Mouse (Mus musculus): ENCODE results near the gene Sprr1b. TPM values are rescaled to one million over a fixed set of nuclear protein-coding genes. Genes with fewer than 3 reads are reported as not detected.

Sprr1b gene
- polyA plus RNA-seq, 1 experiment from 2014 or later: not detected

- 86% methylated on average over 2 of the region's 2 CpGs for WGBS
- Histone ChIP-seq H3K9me3 (replicated peaks) (no peaks in the 10 kb centered on the region), H3K4me3 (no peak within 1 kb of the TSS), H3K4me1 (no peaks in the 10 kb centered on the region), H3K9ac (no peak within 1 kb of the TSS), H3K4me2 (no peak within 1 kb of the TSS), H3K36me3 (ENCODE audit: poor library complexity, severe bottlenecking) (no peaks in the 10 kb centered on the region), H3K27ac (no peak within 1 kb of the TSS), H3K27me3 (no peaks in the 10 kb centered on the region)
- ATAC-seq: no peak
Observed at GRCm38 (mm10) chr3:92407691-92408090, 30.9 kb downstream of the Sprr1b start, which contains the start of gene Sprr2i. Sprr2i (plus strand) TSS chr3:92407991.

- no peaks in the 10 kb centered on the region for H3K4me1 ChIP-seq
- no peaks in the 10 kb centered on the region for H3K27me3 ChIP-seq
- WGBS: 55% methylated on average over 1 of the region's 1 CpGs
- H3K4me3 ChIP-seq: no peak overlapping the region
- ATAC-seq: no peak
- no peak overlapping the region for H3K4me2 ChIP-seq
- H3K36me3 ChIP-seq (ENCODE audit: poor library complexity, severe bottlenecking): no peaks in the 10 kb centered on the region
- H3K27ac ChIP-seq: no peak overlapping the region
- no peak overlapping the region for H3K9ac ChIP-seq
- no peaks in the 10 kb centered on the region for H3K9me3 ChIP-seq (replicated peaks)
Observed at GRCm38 (mm10) chr3:92394301-92394700, 44.3 kb downstream of the Sprr1b start.

Other genes starting within 250 kb of the Sprr1b start
- not detected in 2 replicates for gene Sprr2a1, start 223.0 kb downstream of the Sprr1b start, polyA plus RNA-seq (2015; fragmentation: Nextera tagmentation; extraction: Ambion mirVana)
- gene Sprr2a2, start 222.9 kb downstream of the Sprr1b start, polyA plus RNA-seq (2015; fragmentation: Nextera tagmentation; extraction: Ambion mirVana): not detected in 2 replicates
- not detected in 2 replicates for gene Sprr2a3, start 153.4 kb downstream of the Sprr1b start, polyA plus RNA-seq (2015; fragmentation: Nextera tagmentation; extraction: Ambion mirVana)
- gene Sprr2b, start 122.2 kb downstream of the Sprr1b start, polyA plus RNA-seq (2015; fragmentation: Nextera tagmentation; extraction: Ambion mirVana): not detected in 2 replicates
- not detected in 2 replicates for gene Sprr2d, start 99.6 kb downstream of the Sprr1b start, polyA plus RNA-seq (2015; fragmentation: Nextera tagmentation; extraction: Ambion mirVana)
- gene Sprr2e, start 86.6 kb downstream of the Sprr1b start, polyA plus RNA-seq (2015; fragmentation: Nextera tagmentation; extraction: Ambion mirVana): not detected in 2 replicates
- not detected in 2 replicates for gene Sprr2f, start 73.6 kb downstream of the Sprr1b start, polyA plus RNA-seq (2015; fragmentation: Nextera tagmentation; extraction: Ambion mirVana)
- not detected in 2 replicates for gene Sprr2h, start 53.1 kb downstream of the Sprr1b start, polyA plus RNA-seq (2015; fragmentation: Nextera tagmentation; extraction: Ambion mirVana)
- gene Sprr2i, start 30.8 kb downstream of the Sprr1b start, polyA plus RNA-seq (2015; fragmentation: Nextera tagmentation; extraction: Ambion mirVana): not detected in 2 replicates
- not detected in 2 replicates for gene Sprr2j-ps, start 20.7 kb downstream of the Sprr1b start, polyA plus RNA-seq (2015; fragmentation: Nextera tagmentation; extraction: Ambion mirVana)
- 10.3 and 12.2 TPM in 2 replicates for gene Gm9774, start 9.4 kb downstream of the Sprr1b start, polyA plus RNA-seq (2015; fragmentation: Nextera tagmentation; extraction: Ambion mirVana)
- gene Sprr2k, start 6.2 kb downstream of the Sprr1b start, polyA plus RNA-seq (2015; fragmentation: Nextera tagmentation; extraction: Ambion mirVana): not detected in 2 replicates
- not detected in 2 replicates for gene Sprr3, start 19.9 kb upstream of the Sprr1b start, polyA plus RNA-seq (2015; fragmentation: Nextera tagmentation; extraction: Ambion mirVana)
- gene Sprr1a, start 47.1 kb upstream of the Sprr1b start, polyA plus RNA-seq (2015; fragmentation: Nextera tagmentation; extraction: Ambion mirVana): not detected in 2 replicates
- not detected in 2 replicates for gene Sprr4, start 61.7 kb upstream of the Sprr1b start, polyA plus RNA-seq (2015; fragmentation: Nextera tagmentation; extraction: Ambion mirVana)
- gene 2310046K23Rik, start 95.7 kb upstream of the Sprr1b start, polyA plus RNA-seq (2015; fragmentation: Nextera tagmentation; extraction: Ambion mirVana): not detected in 2 replicates
- not detected in 2 replicates for gene Ivl, start 134.9 kb upstream of the Sprr1b start, polyA plus RNA-seq (2015; fragmentation: Nextera tagmentation; extraction: Ambion mirVana)
- not detected in 2 replicates for gene Smcp, start 150.2 kb upstream of the Sprr1b start, polyA plus RNA-seq (2015; fragmentation: Nextera tagmentation; extraction: Ambion mirVana)
- gene 2210017I01Rik, start 168.7 kb upstream of the Sprr1b start, polyA plus RNA-seq (2015; fragmentation: Nextera tagmentation; extraction: Ambion mirVana): not detected in 2 replicates
- gene Lce6a, start 182.9 kb upstream of the Sprr1b start, polyA plus RNA-seq (2015; fragmentation: Nextera tagmentation; extraction: Ambion mirVana): not detected in 2 replicates
- not detected in 2 replicates for gene Lce1a1, start 209.5 kb upstream of the Sprr1b start, polyA plus RNA-seq (2015; fragmentation: Nextera tagmentation; extraction: Ambion mirVana)
- not detected in 2 replicates for gene Lce1b, start 218.1 kb upstream of the Sprr1b start, polyA plus RNA-seq (2015; fragmentation: Nextera tagmentation; extraction: Ambion mirVana)
- gene Lce1a2, start 231.5 kb upstream of the Sprr1b start, polyA plus RNA-seq (2015; fragmentation: Nextera tagmentation; extraction: Ambion mirVana): not detected in 2 replicates
- gene Lce1c, start 240.5 kb upstream of the Sprr1b start, polyA plus RNA-seq (2015; fragmentation: Nextera tagmentation; extraction: Ambion mirVana): not detected in 2 replicates
- not detected in 2 replicates for gene Lce1d, start 248.4 kb upstream of the Sprr1b start, polyA plus RNA-seq (2015; fragmentation: Nextera tagmentation; extraction: Ambion mirVana)

All from forebrain, embryonic 13.5 days (tissue).